Mouse (Mus musculus): ENCODE data around the gene Cnn2. TPM values are rescaled to one million over a fixed set of nuclear protein-coding genes. Genes with fewer than 3 reads are reported as not detected.
A peak's percentile ranks its signal among the peaks of the same experiment; 100 is the strongest.

Cnn2 gene
- polyA plus RNA-seq (2012; rRNA removed), result 4.4 and 6.8 TPM in 2 replicates

- Histone ChIP-seq H3K27me3 (ENCODE audit: control insufficient read depth, insufficient read depth, low read length) (no peaks in the 10 kb centered on the region; the same call in 1 of the 2 replicates), H3K36me3 (ENCODE audit: control insufficient read depth, insufficient read depth, low read length) (no peaks in the 10 kb centered on the region), H3K4me1 (ENCODE audit: control insufficient read depth, insufficient read depth, low read length) (peaks cover 25% of the 10 kb centered on the region), H3K27ac (ENCODE audit: control insufficient read depth, insufficient read depth, low read depth, low read length) (peak within 1 kb of the TSS; percentile 62), H3K4me3 (ENCODE audit: control insufficient read depth, low read depth, low read length) (peak within 1 kb of the TSS; percentile 71)
- no peak for TF ChIP-seq CTCF (IDR thresholded peaks at IDR 0.05; ENCODE audit: control insufficient read depth, insufficient read depth, insufficient replicate concordance, low read depth, low read length)
- TF ChIP-seq POLR2A (IDR thresholded peaks at IDR 0.05; ENCODE audit: control insufficient read depth, low read depth, low read length), result peak; percentile 34; the same call in 1 of the 2 replicates
These were observed at the start of gene Cnn2 for GRCm38 (mm10) chr10:79988506-79989271. Gene Cnn2, plus strand, starts transcription at chr10:79988584.

GRCm38 (mm10) chr10:79940749-79941148 lies 47.6 kb upstream of the Cnn2 start:
- H3K4me1 ChIP-seq (ENCODE audit: control insufficient read depth, insufficient read depth, low read length), result peaks cover 8% of the 10 kb centered on the region
- H3K27me3 ChIP-seq (ENCODE audit: control insufficient read depth, insufficient read depth, low read length), result no peaks in the 10 kb centered on the region
- no peak overlapping the region for H3K4me3 ChIP-seq (ENCODE audit: control insufficient read depth, low read depth, low read length)
- TF ChIP-seq POLR2A (IDR thresholded peaks at IDR 0.05; ENCODE audit: control insufficient read depth, low read depth, low read length), result no peak
- no peak for TF ChIP-seq CTCF (IDR thresholded peaks at IDR 0.05; ENCODE audit: control insufficient read depth, insufficient read depth, insufficient replicate concordance, low read depth, low read length)
- H3K27ac ChIP-seq (ENCODE audit: control insufficient read depth, insufficient read depth, low read depth, low read length), result no peak overlapping the region
- H3K36me3 ChIP-seq (ENCODE audit: control insufficient read depth, insufficient read depth, low read length), result no peaks in the 10 kb centered on the region

- Histone ChIP-seq H3K4me1 (ENCODE audit: control insufficient read depth, insufficient read depth, low read length) (no peaks in the 10 kb centered on the region), H3K4me3 (ENCODE audit: control insufficient read depth, low read depth, low read length) (no peak overlapping the region), H3K27ac (ENCODE audit: control insufficient read depth, insufficient read depth, low read depth, low read length) (no peak overlapping the region), H3K36me3 (ENCODE audit: control insufficient read depth, insufficient read depth, low read length) (no peaks in the 10 kb centered on the region), H3K27me3 (ENCODE audit: control insufficient read depth, insufficient read depth, low read length) (no peaks in the 10 kb centered on the region)
- no peak for TF ChIP-seq POLR2A (IDR thresholded peaks at IDR 0.05; ENCODE audit: control insufficient read depth, low read depth, low read length)
- no peak for TF ChIP-seq CTCF (IDR thresholded peaks at IDR 0.05; ENCODE audit: control insufficient read depth, insufficient read depth, insufficient replicate concordance, low read depth, low read length)
These were observed 45.4 kb upstream of the Cnn2 start for GRCm38 (mm10) chr10:79942988-79943387.

DNA sequence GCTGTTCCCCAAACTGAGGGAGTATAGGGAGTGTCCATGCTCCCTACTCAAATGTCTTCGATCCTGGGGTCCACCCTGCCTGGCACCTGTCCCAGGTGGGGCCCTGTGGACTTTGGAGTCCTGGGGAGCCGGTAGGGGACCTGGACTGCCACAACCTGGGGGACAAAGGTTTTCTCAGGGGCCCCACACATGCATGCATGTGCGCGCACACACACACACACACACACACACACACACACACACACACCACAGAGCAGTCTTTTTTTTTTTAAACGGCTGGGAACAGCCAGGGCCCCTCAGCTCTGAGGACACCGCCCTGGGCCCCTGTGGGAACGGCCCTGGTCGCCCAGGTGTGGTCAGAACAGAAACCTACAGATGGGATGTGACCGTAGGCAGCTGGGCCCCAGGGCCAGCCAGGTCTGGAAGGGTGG lies 44.9 kb upstream of the Cnn2 start:
- no peak overlapping the region for H3K4me3 ChIP-seq (ENCODE audit: control insufficient read depth, low read depth, low read length)
- H3K27ac ChIP-seq (ENCODE audit: control insufficient read depth, insufficient read depth, low read depth, low read length), result no peak overlapping the region
- no peaks in the 10 kb centered on the region for H3K36me3 ChIP-seq (ENCODE audit: control insufficient read depth, insufficient read depth, low read length)
- no peak for TF ChIP-seq POLR2A (IDR thresholded peaks at IDR 0.05; ENCODE audit: control insufficient read depth, low read depth, low read length)
- no peak for TF ChIP-seq CTCF (IDR thresholded peaks at IDR 0.05; ENCODE audit: control insufficient read depth, insufficient read depth, insufficient replicate concordance, low read depth, low read length)
- H3K4me1 ChIP-seq (ENCODE audit: control insufficient read depth, insufficient read depth, low read length), result no peaks in the 10 kb centered on the region
- H3K27me3 ChIP-seq (ENCODE audit: control insufficient read depth, insufficient read depth, low read length), result no peaks in the 10 kb centered on the region

DNA sequence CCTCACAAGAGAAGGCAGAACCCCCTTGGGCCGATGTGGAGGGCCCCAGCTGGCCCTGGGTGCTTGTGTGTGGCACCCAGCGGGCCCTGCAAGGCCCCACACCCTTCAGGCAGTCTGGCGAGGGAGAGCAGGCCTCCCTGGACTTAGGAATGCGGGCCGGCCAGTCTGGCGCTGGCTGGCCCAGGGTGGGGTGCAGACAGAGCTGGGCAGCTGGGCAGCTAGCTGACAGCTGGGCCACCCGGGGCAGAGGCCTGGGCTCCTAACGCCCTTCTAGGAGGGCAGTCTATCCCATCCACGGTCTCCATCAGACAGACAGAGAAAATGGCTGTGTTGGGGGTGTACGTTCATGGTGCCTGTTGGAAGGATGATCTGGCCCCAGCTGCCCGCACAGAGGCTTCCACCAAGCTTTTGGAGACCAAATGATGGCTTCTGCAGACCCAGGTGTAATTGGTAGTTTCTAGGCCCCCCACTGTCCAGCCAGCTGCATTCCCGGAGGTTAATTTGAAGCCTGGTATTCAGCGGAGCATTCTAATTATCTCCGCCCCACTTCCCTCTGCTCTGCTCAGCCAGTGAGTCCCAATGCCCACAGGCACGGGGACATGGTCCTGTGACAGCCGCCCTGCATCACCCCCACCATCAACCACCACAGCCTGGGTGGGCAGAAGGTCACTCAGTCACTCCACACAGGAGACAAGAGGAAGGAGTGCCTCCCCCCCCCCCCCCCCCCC lies 42.7 kb upstream of the Cnn2 start:
- H3K27me3 ChIP-seq (ENCODE audit: control insufficient read depth, insufficient read depth, low read length), result no peaks in the 10 kb centered on the region
- H3K4me3 ChIP-seq (ENCODE audit: control insufficient read depth, low read depth, low read length), result no peak overlapping the region
- no peak for TF ChIP-seq CTCF (IDR thresholded peaks at IDR 0.05; ENCODE audit: control insufficient read depth, insufficient read depth, insufficient replicate concordance, low read depth, low read length)
- no peak for TF ChIP-seq POLR2A (IDR thresholded peaks at IDR 0.05; ENCODE audit: control insufficient read depth, low read depth, low read length)
- no peaks in the 10 kb centered on the region for H3K4me1 ChIP-seq (ENCODE audit: control insufficient read depth, insufficient read depth, low read length)
- H3K36me3 ChIP-seq (ENCODE audit: control insufficient read depth, insufficient read depth, low read length), result no peaks in the 10 kb centered on the region
- no peak overlapping the region for H3K27ac ChIP-seq (ENCODE audit: control insufficient read depth, insufficient read depth, low read depth, low read length)

DNA sequence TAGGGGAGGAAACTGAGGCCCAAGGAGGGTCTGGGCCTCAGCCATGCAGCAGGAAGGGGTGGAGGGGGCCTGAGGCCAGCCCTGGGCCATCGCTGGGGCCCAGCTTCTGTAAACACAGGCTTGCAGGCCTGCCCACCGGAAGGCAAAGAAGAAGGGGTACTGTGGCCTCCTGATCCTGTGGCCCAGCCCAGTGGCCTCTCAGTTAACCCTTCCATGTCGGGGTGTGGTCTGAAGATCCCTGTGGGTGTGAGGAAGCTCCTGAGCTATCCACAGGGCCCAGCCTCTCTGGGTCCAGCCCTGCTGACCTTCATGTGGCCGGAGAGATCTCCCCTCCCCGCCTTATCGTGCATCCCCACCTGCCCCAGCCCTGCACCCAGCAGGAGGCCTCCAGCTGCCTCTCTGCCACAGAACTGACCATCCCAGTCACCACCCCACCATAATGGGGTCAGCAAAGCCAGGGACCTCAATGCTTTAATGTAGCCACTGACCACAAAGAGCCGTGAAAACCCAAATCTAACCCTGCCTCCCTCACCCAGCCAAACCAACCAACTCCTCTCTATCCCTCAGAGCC lies 41.5 kb upstream of the Cnn2 start:
- no peaks in the 10 kb centered on the region for H3K36me3 ChIP-seq (ENCODE audit: control insufficient read depth, insufficient read depth, low read length)
- H3K4me3 ChIP-seq (ENCODE audit: control insufficient read depth, low read depth, low read length), result no peak overlapping the region
- H3K27me3 ChIP-seq (ENCODE audit: control insufficient read depth, insufficient read depth, low read length), result no peaks in the 10 kb centered on the region
- H3K27ac ChIP-seq (ENCODE audit: control insufficient read depth, insufficient read depth, low read depth, low read length), result no peak overlapping the region
- no peaks in the 10 kb centered on the region for H3K4me1 ChIP-seq (ENCODE audit: control insufficient read depth, insufficient read depth, low read length)
- TF ChIP-seq CTCF (IDR thresholded peaks at IDR 0.05; ENCODE audit: control insufficient read depth, insufficient read depth, insufficient replicate concordance, low read depth, low read length) (no peak), POLR2A (IDR thresholded peaks at IDR 0.05; ENCODE audit: control insufficient read depth, low read depth, low read length) (no peak)

- H3K27me3 ChIP-seq (ENCODE audit: control insufficient read depth, insufficient read depth, low read length), result no peaks in the 10 kb centered on the region
- H3K27ac ChIP-seq (ENCODE audit: control insufficient read depth, insufficient read depth, low read depth, low read length), result no peak overlapping the region
- no peaks in the 10 kb centered on the region for H3K36me3 ChIP-seq (ENCODE audit: control insufficient read depth, insufficient read depth, low read length)
- TF ChIP-seq CTCF (IDR thresholded peaks at IDR 0.05; ENCODE audit: control insufficient read depth, insufficient read depth, insufficient replicate concordance, low read depth, low read length) (no peak), POLR2A (IDR thresholded peaks at IDR 0.05; ENCODE audit: control insufficient read depth, low read depth, low read length) (no peak)
- H3K4me1 ChIP-seq (ENCODE audit: control insufficient read depth, insufficient read depth, low read length), result no peaks in the 10 kb centered on the region
- H3K4me3 ChIP-seq (ENCODE audit: control insufficient read depth, low read depth, low read length), result no peak overlapping the region
These were observed 40.9 kb upstream of the Cnn2 start for GRCm38 (mm10) chr10:79947502-79947901.

Measured in testis, adult 2 months (tissue).